Mouse (Mus musculus) forebrain, embryonic 11.5 days (tissue): ENCODE measurements around the gene H3f3a. TPM values are rescaled to one million over a fixed set of nuclear protein-coding genes. Genes with fewer than 3 reads are reported as not detected.

Experiments
- ATAC-seq: fragments of 200-750 bp; cut with Nextera tagmentation; replicated peaks from 2 replicates; pipeline ENCODE4 v1.8.0; 2017; ENCODE audit warnings: moderate TSS enrichment; ENCODE audit not compliant: low FRiP score
- DNase-seq: peaks from one replicate; pipeline ENCODE4 v3.0.0-alpha.2; 2017; ENCODE audit warnings: low spot score
- H3K27ac ChIP-seq: fragments of 300-500 bp; sonication (generic); 2 replicates; pipeline ENCODE4 v1.5.1; 2014; ENCODE audit warnings: low read depth, low read length
- H3K27me3 ChIP-seq: fragments of 300-500 bp; sonication (generic); 2 replicates; pipeline ENCODE4 v1.6.1; 2014; ENCODE audit warnings: mild to moderate bottlenecking, low read length, mixed read lengths; ENCODE audit not compliant: control insufficient read depth, insufficient read depth
- H3K36me3 ChIP-seq: fragments of 300-500 bp; sonication (generic); 2 replicates; pipeline ENCODE4 v1.6.1; 2014; ENCODE audit warnings: mild to moderate bottlenecking, low read length, moderate library complexity, mixed read lengths; ENCODE audit not compliant: control insufficient read depth, insufficient read depth
- H3K4me1 ChIP-seq: fragments of 300-500 bp; sonication (generic); replicated peaks from 2 replicates; pipeline ENCODE4 v1.6.1; 2014; ENCODE audit warnings: low read length, mixed read lengths; ENCODE audit not compliant: control insufficient read depth, insufficient read depth
- H3K4me2 ChIP-seq: fragments of 300-500 bp; sonication (generic); 2 replicates; pipeline ENCODE4 v1.6.1; 2014; ENCODE audit warnings: low read depth, mild to moderate bottlenecking, low read length, moderate library complexity, mixed read lengths; ENCODE audit not compliant: severe bottlenecking
- H3K4me3 ChIP-seq: fragments of 300-500 bp; sonication (generic); 2 replicates; pipeline ENCODE4 v1.5.1; 2014; ENCODE audit warnings: low read depth, low read length
- H3K9ac ChIP-seq: fragments of 300-500 bp; sonication (generic); 2 replicates; pipeline ENCODE4 v1.6.1; 2014; ENCODE audit warnings: low read length
- H3K9me3 ChIP-seq: fragments of 300-500 bp; sonication (generic); 2 replicates; pipeline ENCODE4 v1.6.1; 2016; ENCODE audit warnings: low read length, mixed read lengths; ENCODE audit not compliant: control insufficient read depth
- WGBS: fragments of 180-500 bp; shearing (Covaris S2); extraction: QIAGEN DNeasy Blood & Tissue Kit; methylation state at CpG from one replicate; pipeline ENCODE4 v1.1.7; 2014; 5-methylcytosine and 5-hydroxymethylcytosine counted together
- polyA plus RNA-seq: library from polyadenylated mRNA; unstranded; fragments of >200 nt; fragmentation: Nextera tagmentation; extraction: Ambion mirVana; gene quantifications from 2 replicates; pipeline ENCODE4 v1.2.1, GENCODE M21; 2014

Gene H3f3a
- polyA plus RNA-seq, 1 experiment from 2014 or later, result 3,206 TPM

DNA sequence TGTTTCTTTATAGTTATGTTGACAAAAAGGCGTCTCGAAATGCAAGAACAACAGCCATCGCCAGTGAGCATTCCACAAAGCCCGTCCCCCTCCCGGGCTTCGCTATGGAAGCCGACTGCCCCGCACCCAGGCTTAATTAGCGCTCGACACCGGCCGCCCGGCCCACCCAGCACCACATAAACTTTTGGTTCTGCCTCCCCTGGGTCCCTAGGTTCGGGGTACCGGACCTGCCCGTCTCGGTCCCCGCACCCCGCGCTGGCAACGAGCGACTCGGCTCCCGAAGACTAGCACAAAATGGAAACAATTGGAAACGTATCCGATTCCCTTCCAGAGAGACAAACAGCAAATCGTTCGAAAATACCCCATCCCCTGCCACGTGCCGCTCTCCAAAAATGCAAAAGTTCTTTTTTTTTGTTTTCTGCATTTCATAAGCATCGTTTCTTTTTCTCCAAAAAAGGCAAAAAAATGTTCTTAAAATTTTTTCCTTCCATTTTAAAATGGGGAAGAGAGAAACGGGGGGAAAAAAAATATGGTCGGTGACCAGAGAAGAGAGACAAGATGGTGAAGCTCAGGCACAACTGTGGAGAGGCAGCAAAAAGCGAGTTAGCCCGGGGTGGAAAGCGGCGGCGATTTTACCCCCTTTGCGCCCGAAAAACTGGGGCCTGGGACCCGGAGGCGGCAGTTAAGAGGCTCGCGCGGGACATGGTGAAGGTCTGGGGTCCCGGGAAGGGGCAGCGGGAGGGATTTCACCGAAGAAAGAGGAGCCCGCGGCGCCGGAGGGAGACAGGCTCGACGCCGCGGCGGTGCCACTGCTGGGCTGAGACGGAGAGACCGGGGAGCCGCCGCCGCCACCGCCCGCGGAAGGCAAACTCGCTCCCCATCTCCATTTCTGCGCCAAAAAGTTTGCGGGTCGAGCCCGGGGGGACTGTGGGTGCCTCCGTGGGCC lies 1.0 kb downstream of the H3f3a start:
- peaks cover 3% of the 10 kb centered on the region; the same call in 1 of the 2 replicates for H3K4me1 ChIP-seq
- DNase-seq (peak; percentile 84), ATAC-seq (peak; percentile 45)
- no peaks in the 10 kb centered on the region for H3K27me3 ChIP-seq
- H3K9me3 ChIP-seq, result no peaks in the 10 kb centered on the region
- H3K9ac ChIP-seq, result peak overlapping the region; percentile 100
- H3K4me2 ChIP-seq, result peak overlapping the region; percentile 43; the same call in 1 of the 2 replicates
- WGBS, result under 1% methylated on average over 71 of the region's 71 CpGs
- peak overlapping the region; percentile 98 for H3K27ac ChIP-seq
- H3K36me3 ChIP-seq, result peaks cover 11% of the 10 kb centered on the region; the same call in 1 of the 2 replicates
- H3K4me3 ChIP-seq, result peak overlapping the region; percentile 97

DNA sequence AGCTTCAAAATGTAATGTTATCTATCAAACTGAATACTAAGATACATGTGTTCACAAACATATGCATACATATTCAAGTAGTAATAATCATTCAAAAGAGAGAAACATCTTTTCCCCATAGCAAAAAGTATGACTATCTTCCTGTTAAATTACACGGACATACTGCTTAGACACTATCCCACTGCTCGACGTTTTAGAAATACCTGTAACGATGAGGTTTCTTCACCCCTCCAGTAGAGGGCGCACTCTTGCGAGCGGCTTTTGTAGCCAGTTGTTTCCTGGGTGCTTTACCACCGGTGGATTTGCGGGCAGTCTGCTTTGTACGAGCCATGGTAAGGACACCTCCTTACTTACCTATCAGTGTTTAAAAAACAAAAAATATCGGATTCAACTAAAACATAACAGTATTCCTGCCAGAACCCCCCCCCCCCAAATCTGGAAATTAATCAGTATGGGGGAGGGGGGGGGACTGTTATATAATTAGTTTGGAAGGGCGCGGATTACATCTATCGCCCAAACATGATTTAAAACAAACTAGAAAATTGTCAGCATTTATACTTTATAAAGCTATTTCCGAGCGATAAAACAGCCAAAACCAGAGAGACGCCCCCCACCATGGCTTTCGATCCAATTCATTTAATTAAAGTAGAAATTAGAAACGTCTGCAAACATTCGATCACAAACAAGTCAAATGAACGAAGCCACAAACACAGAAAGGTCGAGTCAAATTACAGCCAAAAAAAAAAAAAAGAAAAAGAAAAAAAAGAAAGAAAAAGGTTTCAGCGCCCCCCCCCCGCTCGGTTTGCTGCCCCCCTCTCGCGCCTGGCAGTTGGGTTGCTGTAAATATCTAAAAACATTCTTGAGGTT lies 1.9 kb downstream of the H3f3a start:
- peak overlapping the region; percentile 97 for H3K4me3 ChIP-seq
- peak overlapping the region; percentile 43; the same call in 1 of the 2 replicates for H3K4me2 ChIP-seq
- H3K27ac ChIP-seq, result peak overlapping the region; percentile 98; the same call in 1 of the 2 replicates
- no peak for ATAC-seq
- H3K9ac ChIP-seq, result peak overlapping the region; percentile 100
- H3K4me1 ChIP-seq, result peaks cover 3% of the 10 kb centered on the region; the same call in 1 of the 2 replicates
- H3K36me3 ChIP-seq, result peaks cover 18% of the 10 kb centered on the region; the same call in 1 of the 2 replicates
- WGBS, result 6% methylated on average over 27 of the region's 27 CpGs
- H3K9me3 ChIP-seq, result no peaks in the 10 kb centered on the region
- H3K27me3 ChIP-seq, result no peaks in the 10 kb centered on the region
- no peak for DNase-seq

DNA sequence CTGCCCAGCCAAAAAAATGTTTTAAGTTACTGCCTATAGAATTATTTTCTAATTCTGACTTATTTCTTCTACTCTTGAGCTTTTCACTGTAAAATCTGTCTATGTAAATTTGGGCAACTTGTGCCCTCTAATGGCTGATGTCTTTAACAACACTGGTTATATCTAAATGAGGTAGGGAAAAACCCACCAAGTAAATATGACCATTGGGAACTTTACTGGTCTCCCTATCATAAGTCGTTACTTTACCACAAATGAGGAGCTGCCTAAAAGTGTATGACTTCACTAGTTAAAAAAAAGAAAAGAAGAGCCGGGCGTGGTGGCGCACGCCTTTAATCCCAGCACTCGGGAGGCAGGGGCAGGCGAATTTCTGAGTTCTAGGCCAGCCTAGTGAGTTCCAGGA lies 2.8 kb downstream of the H3f3a start:
- H3K9me3 ChIP-seq, result no peaks in the 10 kb centered on the region
- no peak for ATAC-seq
- peak overlapping the region; percentile 97 for H3K4me3 ChIP-seq
- H3K27ac ChIP-seq, result no peak overlapping the region
- H3K36me3 ChIP-seq, result peaks cover 25% of the 10 kb centered on the region
- H3K9ac ChIP-seq, result no peak overlapping the region
- DNase-seq, result no peak
- H3K27me3 ChIP-seq, result no peaks in the 10 kb centered on the region
- peaks cover 3% of the 10 kb centered on the region; the same call in 1 of the 2 replicates for H3K4me1 ChIP-seq
- H3K4me2 ChIP-seq, result peak overlapping the region; percentile 40
- 74% methylated on average over 7 of the region's 7 CpGs for WGBS

DNA sequence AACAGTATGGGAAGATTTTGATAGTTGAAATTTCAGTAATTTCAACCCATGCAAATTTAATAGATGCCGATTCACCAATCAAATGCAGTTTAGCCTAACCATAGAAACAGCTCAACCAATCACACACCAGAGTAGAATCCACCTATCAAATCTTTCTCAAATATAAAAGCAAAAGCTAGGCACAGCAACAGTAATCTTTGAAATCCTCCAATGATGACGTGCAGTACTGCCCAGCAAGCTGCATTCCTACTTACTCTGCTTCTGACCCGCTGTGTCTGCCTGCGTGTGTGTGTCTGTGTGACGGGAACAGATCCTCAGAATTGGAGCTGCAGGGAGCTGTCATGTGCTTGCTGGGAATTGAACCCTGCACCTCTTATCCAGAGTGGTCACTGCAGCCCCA lies 4.9 kb downstream of the H3f3a start:
- Histone ChIP-seq H3K9me3 (no peaks in the 10 kb centered on the region), H3K4me1 (no peaks in the 10 kb centered on the region; the same call in 1 of the 2 replicates), H3K36me3 (peaks cover 40% of the 10 kb centered on the region), H3K9ac (no peak overlapping the region), H3K4me3 (no peak overlapping the region), H3K27ac (no peak overlapping the region), H3K27me3 (no peaks in the 10 kb centered on the region), H3K4me2 (no peak overlapping the region)
- WGBS, result 86% methylated on average over 5 of the region's 5 CpGs
- DNase-seq (no peak), ATAC-seq (no peak)

DNA sequence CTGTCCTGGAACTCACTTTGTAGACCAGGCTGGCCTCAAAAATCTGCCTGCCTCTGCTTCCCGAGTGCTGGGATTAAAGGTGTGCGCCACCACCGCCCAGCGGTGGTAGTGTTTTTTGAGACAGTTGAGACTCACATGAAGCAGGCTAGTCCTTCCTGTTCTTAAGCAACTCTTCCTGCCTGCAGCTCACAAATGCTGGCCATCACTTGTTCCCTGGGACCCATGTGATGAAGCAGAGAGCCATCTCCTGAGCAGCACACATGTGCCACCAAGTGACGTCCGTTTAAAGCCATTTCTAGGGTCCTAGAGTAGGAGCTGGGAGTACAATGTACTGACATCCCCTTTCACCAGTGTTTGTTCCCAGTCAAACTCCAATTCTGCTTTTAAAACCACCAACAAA lies 9.9 kb downstream of the H3f3a start:
- DNase-seq, result no peak
- H3K9ac ChIP-seq, result no peak overlapping the region
- ATAC-seq, result no peak
- H3K27ac ChIP-seq, result no peak overlapping the region
- peaks cover 37% of the 10 kb centered on the region for H3K36me3 ChIP-seq
- H3K9me3 ChIP-seq, result no peaks in the 10 kb centered on the region
- H3K27me3 ChIP-seq, result no peaks in the 10 kb centered on the region
- H3K4me2 ChIP-seq, result no peak overlapping the region
- 89% methylated on average over 6 of the region's 6 CpGs for WGBS
- H3K4me1 ChIP-seq, result no peaks in the 10 kb centered on the region; the same call in 1 of the 2 replicates
- H3K4me3 ChIP-seq, result no peak overlapping the region

DNA sequence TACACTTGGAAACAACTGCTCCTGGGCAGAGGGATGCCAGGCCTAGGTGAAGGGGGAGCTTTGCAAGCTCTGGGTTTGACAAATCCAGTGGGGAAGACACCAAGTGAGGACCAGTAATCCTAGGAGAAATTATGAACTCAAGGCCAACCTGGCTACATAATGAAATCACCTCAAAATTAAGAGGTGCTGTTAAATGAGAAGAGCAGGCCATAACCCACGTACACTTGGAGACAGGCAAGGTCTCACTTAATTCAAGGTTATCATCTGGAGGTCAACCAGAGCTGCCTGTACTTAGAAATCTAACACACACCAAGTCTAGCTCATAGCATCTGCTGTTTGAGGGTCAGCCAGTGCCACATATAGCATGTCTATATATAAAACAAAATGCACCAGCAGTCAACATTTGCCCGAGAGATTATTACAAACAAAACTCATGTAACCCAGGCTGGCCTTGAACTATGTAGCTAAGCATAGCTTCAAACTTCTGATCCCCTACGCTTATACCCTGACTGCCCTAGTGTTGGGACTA lies 12.2 kb downstream of the H3f3a start:
- DNase-seq (no peak), ATAC-seq (no peak)
- no peaks in the 10 kb centered on the region for H3K27me3 ChIP-seq
- H3K4me1 ChIP-seq, result no peaks in the 10 kb centered on the region
- H3K4me3 ChIP-seq, result no peak overlapping the region
- H3K9me3 ChIP-seq, result no peaks in the 10 kb centered on the region
- H3K36me3 ChIP-seq, result peaks cover 23% of the 10 kb centered on the region
- H3K27ac ChIP-seq, result no peak overlapping the region
- WGBS, result 89% methylated on average over 3 of the region's 3 CpGs
- H3K9ac ChIP-seq, result no peak overlapping the region
- H3K4me2 ChIP-seq, result no peak overlapping the region

DNA sequence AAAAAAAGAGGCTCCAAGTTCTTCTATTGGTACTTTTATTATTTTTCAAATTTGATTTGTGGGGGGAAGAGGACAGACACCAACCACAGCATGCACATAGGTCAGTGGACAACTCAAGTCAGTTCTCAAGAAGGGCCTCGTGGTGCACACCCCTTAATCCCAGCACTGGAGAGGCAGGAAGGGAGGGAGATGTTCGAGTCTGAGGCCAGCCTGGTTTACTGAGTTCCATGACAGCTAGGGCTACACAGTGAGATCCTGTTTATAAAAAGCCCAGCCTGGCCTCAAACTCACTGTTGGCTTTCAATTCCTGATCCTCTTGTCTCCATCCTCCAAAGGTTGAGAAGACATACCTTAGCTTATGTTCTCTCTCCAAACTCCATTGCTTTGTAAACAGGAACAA lies 12.9 kb downstream of the H3f3a start:
- no peak overlapping the region for H3K9ac ChIP-seq
- no peak for DNase-seq
- no peaks in the 10 kb centered on the region for H3K4me1 ChIP-seq
- no peak for ATAC-seq
- H3K27me3 ChIP-seq, result no peaks in the 10 kb centered on the region
- H3K27ac ChIP-seq, result no peak overlapping the region
- H3K4me2 ChIP-seq, result no peak overlapping the region
- peaks cover 16% of the 10 kb centered on the region for H3K36me3 ChIP-seq
- WGBS, result 75% methylated on average over 2 of the region's 2 CpGs
- H3K4me3 ChIP-seq, result no peak overlapping the region
- H3K9me3 ChIP-seq, result no peaks in the 10 kb centered on the region

DNA sequence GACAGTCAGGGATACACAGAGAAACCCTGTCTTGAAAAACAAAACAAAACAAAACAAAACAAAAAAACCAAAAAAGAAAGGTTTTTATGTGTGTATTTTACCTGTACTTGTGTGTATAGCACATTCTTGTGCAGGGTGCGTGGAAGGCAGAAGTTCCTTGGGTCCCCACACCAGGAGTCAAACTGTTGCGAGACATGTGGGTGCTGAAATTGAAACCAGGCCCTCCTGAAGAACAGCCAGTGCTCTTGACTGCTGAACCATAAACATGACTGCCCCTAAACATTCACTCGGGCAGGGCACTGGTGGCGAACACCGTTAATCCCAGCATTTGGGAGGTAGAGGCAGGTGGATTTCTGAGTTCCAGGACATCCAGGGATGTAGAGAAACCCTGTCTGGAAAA lies 13.7 kb downstream of the H3f3a start:
- 92% methylated on average over 5 of the region's 5 CpGs for WGBS
- Histone ChIP-seq H3K36me3 (peaks cover 10% of the 10 kb centered on the region), H3K4me1 (no peaks in the 10 kb centered on the region), H3K27ac (no peak overlapping the region), H3K4me2 (no peak overlapping the region), H3K27me3 (no peaks in the 10 kb centered on the region), H3K9ac (no peak overlapping the region), H3K9me3 (no peaks in the 10 kb centered on the region), H3K4me3 (no peak overlapping the region)
- no peak for DNase-seq
- ATAC-seq, result no peak
